In the genomic region with DNA sequence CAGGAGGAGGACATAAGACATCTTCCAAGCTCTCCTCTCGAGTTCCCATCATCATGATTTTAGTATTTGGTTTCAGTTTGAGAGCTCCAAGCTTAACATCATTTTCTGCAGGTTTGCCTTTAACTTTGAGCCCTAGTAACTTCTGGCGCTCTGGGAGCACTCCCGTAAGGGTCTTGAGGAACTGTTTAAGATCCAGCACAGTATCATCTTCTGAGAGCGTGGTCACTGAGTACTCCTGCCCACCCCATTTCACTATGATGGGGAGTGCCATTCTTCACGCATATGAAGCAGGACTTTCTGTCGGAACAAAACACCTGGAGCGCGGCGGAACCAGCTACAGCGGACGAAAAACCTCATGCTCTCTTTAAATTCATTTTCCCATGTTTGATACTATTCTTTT, we compare ENCODE assay signal across 2 mouse cellular contexts.
ATAC-seq lines count a peak whose summit lies in the region.

No protein-coding gene starts in this region.

- peak; percentile 64 for ATAC-seq in erythroblast, adult 5-6 weeks (replicated peaks; ENCODE audit: low FRiP score, poor library complexity, severe bottlenecking)
- ATAC-seq in erythroid progenitor cell, adult 5-6 weeks (replicated peaks; ENCODE audit: low FRiP score, poor library complexity, severe bottlenecking) = 0 out of 2 replicates have a peak, but pooled peaks have one; percentile 52
